Mouse (Mus musculus) adrenal gland, adult (tissue): ENCODE data around the gene Sim2.

ENCODE experiments used
- DNase-seq, 2 experiments: peaks; one replicate each; pipeline ENCODE4 v3.0.0; 2022 to 2023; ENCODE audit warnings: low spot score in 1 of 2; ENCODE audit not compliant: inconsistent age in 2 of 2

The Sim2 gene

DNA sequence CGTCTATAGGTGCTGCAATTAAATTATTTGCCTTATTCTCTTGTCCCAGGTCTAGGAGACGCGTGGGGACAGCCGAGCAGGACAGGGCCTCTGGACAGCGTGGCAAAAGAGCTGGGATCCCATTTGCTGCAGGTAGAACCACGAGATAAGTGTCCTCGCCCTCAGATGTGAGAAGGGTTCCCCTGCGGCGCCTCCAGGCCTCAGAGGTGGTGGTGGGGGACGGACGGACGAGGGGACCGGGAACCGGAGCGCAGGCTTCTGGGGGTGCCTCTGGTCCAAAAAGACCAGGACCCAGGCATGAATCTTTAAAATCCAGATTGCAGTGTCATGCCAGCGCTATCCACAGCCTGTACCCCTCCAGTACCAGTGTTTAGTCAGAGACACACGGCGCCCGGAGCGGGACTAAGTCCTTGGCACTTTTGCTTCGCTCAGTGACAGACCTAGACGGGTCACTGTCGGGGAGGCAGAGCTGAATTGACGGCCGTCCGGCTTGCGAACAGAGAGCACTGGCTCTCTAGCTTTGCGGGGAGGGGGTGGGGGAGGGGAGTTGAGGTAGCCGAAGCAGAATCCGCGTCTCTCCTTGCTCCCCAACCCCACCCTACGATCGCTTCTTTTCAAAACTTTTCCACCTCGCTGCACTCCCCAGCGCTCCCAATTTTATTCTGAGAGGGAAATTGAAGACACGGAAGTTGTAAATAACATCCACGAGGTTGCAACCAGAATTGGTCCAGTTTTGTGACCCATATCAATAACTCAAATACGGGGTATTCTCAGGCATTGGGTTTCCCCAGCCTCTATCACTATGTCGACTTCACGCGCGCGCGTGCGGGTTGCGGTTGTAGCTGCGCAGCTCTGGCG, 9.7 kb downstream of the Sim2 start:
- DNase-seq: peak in 1 of 2 experiments; percentile 27

DNA sequence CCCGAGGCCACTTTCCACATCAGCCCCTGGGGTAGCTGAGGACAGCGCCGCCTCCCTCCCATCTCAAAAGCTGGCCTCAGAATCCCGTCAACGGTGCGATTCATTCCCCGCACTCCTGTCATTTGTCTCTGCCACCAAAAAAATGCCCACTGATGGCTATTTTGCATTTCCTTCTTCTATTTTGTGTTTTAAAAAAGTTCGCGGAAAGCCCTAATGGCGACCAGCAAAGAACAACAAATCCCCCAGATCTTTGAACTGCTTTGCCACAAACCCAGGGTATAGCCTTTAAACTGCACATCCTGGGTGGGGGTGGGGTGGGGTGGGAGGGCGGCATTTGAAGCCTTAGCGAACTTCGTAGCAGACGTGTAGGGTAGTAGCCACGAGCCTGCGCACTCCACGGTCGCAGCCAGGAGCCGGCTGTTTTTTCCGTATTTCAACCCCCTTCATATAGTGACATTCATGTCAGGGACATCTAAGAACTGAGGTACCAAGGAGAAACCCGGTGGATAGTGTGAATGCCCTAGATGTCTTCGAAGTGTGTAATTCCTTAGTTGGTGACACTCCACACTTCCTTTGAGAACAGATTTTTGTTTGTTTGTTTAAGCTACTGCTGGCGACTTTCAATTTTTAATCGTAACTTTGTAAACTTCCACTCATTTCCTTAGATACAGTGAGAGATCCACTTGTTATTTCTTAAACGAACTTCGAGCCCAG, 10.5 kb downstream of the Sim2 start:
- DNase-seq: peak in 1 of 2 experiments; percentile 39

- no peak for DNase-seq
These were observed 11.7 kb downstream of the Sim2 start for GRCm38 (mm10) chr16:94096479-94096878.

DNA sequence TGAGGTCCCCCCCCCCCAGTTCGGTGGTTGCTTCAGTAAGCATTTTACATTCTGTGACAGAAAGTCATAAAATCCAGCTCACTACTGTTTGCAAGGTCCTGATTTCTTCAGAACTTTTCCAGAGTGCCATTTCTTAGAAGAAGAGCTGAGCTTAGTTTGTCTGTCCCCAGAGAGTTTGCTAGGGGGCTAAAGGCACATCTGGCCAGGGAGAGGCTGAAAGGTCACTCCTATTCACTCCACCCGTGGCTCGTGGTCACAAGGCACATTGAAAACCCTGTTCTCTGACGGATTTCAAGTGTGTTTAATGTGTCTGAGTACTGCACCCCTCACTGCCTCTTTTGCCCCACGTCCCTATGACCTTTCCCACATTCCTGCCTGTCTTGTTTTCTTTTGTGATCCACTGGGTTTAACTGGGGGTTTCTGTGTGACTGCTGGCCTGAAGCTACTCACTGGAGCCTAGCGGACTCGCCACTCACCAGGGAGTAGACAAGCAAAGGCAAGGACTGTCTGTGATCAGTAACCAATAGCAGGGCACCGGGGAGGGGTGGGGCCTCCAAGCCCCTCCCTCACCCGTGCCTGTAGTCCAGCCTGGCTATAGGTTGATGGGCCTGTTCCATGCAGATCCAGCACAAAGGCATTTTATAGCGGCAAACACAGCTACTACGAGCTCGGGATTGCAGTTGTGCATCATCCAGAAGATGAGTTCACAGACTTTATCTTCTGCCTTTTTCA, 13.2 kb downstream of the Sim2 start:
- DNase-seq: no peak

DNA sequence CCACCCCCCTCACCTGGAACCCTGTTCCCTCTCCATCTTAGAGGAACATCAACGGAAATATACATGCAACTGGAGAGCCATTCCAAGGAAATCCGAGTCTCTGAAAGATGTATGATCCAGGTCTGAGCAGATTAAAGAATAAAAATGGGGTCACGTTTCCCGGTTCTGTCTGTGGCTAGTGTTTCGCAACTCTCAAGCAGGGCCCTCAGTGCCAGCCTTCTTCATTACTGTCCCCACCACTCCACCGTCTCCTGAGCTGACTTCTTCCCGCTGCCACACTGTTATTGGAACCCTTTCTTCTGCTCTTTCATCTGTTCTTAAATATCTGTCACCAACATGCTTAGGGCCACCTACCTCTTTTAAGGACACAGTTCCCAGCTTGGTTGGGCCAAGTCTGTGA, 28.4 kb downstream of the Sim2 start:
- no peak for DNase-seq

DNA sequence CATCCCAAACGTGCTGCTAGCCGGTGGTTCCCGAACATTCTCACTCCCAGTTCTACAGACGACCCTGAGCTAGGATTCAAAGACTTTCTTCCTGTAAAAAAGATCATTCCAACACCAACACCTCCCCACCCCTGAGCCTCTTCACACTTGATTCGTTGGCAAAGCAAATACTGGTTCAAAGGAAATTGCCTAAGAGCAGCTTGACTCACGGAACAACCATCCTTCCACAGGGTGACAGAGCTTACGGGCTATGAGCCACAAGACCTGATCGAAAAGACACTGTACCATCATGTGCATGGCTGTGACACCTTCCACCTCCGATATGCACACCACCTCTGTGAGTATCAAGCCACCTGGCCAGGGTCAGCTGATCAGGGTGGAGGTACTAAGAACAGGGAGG, 30.0 kb downstream of the Sim2 start:
- DNase-seq: no peak

- no peak for DNase-seq
These were observed 32.6 kb downstream of the Sim2 start for GRCm38 (mm10) chr16:94117333-94117732.

DNA sequence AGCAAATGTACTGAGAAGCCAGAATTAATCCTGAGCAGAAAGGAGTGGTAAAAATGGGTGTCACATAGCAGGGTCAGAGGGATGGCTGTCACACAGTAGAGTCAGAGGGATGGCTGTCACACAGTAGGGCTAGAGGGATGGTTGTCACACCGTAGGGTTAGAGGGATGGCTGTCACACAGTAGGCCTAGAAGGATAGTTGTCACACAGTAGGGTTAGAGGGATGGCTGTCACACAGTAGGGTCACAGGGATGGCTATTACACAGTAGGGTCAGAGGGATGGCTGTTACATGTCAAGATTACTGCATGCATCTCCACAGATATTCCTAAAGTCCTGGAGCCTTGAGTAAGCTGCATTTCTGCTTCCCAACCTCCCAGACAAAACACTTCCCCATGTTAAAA, 33.7 kb downstream of the Sim2 start:
- no peak for DNase-seq

GRCm38 (mm10) chr16:94122347-94122746, 37.6 kb downstream of the Sim2 start:
- DNase-seq: no peak

DNA sequence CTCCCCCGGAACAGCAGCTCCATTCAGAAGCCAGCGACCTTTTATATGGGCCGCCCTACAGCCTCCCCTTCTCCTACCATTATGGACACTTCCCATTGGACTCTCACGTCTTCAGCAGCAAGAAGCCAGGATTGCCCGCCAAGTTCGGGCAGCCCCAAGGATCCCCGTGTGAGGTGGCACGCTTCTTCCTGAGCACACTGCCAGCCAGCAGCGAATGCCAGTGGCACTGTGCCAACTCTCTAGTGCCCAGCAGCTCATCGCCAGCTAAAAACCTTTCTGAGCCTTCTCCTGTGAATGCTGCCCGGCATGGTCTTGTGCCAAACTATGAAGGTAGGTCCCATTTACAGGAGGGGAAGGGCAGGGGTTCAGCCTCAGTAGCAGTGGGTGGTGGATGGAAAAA, 38.5 kb downstream of the Sim2 start:
- DNase-seq: peak; percentile 55 to 72

DNA sequence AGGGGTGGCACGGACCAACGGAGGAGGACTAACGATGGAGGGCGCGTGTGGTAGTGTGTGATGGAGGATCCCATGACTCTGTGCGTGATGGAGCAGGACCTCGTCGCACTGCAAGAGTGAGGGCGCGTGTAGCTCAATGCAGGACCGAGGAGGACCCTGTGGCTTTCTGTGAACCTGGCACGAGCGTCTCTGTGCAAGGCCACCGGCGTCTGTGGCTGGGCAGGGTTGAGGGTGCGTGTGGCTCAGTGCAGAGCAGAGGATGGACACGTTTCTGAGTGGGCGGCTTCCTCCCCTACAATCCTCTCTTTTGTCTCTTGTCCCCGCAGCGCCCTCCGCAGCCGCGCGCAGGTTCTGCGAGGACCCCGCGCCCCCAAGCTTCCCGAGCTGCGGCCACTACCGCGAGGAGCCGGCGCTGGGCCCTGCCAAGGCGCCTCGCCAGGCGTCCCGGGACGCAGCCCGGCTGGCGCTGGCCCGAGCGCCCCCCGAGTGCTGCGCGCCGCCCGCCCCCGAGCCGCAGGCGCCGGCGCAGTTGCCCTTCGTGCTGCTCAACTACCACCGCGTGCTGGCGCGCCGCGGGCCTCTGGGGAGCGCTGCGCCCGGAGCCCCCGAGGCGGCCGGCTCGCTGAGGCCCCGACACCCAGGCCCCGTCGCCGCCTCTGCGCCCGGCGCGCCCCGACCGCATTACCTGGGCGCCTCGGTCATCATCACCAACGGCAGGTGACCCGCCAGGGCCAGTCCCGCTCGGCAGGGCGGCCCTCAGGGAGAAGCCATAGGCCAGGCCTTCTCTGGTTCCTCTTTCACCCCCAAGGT, 40.6 kb downstream of the Sim2 start:
- no peak for DNase-seq

DNA sequence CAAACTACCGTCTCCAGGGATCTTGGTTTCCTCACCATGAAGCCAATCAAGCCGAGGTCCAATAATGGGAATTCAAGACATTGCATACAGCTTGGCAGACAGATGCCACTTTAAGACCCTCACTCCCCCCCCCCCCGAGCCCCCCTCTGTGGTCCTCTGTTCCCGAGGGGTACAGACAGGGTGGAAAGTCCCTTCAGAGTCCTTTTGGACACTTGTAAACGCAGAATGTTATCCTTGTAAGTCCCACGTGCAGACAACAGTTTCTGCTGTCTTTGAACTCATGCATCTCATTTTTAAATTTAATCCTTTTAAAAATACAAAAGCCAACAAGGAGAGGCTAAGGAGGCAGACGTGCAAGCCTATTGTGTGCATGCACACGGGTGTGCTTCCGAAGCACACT, 41.5 kb downstream of the Sim2 start:
- no peak for DNase-seq

- DNase-seq: no peak
These were observed 43.6 kb downstream of the Sim2 start for GRCm38 (mm10) chr16:94128236-94128835.

GRCm38 (mm10) chr16:94134218-94134617, 49.5 kb downstream of the Sim2 start:
- no peak for DNase-seq

DNA sequence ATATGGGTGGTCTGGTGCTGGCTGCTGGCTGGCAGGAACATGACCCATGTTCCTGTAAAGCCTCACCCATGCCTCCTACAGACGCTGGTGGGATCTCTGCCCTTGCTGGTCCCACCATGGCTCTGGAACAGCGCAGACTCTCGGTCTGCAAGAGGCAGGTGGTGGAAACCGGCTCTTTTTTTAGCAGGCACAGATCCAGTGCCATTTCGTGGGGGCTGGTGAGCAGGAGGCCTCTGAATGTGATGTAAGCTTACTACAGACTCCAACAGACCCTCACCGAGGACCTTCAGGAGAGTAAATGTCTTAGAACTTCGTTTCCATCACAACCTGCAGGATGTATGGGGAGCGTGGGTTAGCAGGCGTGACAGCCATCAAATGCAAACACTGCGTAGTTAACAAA, 56.0 kb downstream of the Sim2 start:
- DNase-seq: no peak

DNA sequence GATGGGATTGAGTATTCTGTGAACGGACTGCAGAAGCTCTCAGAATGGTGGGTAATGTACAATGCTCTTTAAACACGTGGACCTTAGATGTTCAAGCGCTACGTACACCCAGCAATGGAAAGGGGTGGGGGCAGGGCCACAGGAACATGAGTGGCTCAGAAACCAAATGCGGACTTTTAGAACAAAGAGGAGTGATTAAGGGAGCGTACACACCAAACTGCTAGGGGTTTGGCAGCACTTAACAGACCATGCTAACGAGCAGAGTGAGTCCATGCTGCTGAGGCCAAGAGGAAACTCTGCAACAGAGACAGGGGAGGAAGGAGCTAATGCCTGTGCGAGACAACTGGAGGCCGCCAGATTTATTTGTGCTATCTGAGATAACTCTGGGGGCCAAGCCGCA, 58.6 kb downstream of the Sim2 start:
- DNase-seq: peak in 1 of 2 experiments; percentile 28

- DNase-seq: no peak
These were observed 63.4 kb downstream of the Sim2 start for GRCm38 (mm10) chr16:94148139-94148538.

DNA sequence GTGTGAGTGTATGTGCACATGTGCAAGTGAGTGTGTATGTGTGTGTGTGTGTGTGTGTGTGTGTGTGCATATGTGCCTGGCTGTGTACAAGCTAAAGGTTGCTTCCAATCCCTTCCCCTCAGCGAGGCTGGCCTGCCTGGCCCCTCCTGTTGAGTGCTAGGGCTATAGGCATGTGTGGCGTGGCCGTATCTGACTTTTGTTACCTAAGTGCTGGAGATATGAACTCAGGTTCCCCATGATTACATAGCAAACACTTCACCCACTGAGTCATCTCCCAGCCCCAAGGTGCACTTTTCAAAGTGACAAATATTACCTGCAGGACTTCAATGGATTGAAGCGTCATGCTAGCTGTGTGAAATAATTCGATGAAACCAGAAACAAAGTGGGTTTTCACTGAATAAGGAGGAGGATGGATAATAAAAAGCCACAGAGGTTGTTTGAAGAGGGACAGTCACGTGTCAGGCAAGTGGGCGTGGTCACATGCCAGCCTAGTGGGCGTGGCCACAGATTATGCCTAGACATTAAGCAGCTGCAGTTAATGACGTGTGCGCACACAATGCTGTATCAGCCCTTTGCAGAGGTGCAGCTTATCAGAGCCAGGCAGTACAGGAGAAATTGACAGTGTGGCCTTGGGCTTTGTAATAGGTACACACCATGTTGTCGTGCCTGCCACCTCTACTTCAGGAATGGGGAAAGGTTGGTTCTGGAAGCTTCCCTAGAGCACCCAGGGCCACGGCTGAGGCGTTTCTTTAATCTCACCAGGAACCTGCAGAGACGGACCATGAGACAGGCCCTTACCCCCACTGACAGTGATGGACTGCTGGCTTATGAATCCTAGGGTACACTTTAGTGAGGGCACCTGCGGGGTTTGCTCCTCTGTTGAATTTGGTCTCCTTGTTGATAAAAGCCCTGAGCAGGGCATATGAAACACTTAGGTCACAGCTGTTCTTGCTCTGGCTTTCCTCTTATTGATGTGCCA, 65.7 kb downstream of the Sim2 start:
- no peak for DNase-seq

DNA sequence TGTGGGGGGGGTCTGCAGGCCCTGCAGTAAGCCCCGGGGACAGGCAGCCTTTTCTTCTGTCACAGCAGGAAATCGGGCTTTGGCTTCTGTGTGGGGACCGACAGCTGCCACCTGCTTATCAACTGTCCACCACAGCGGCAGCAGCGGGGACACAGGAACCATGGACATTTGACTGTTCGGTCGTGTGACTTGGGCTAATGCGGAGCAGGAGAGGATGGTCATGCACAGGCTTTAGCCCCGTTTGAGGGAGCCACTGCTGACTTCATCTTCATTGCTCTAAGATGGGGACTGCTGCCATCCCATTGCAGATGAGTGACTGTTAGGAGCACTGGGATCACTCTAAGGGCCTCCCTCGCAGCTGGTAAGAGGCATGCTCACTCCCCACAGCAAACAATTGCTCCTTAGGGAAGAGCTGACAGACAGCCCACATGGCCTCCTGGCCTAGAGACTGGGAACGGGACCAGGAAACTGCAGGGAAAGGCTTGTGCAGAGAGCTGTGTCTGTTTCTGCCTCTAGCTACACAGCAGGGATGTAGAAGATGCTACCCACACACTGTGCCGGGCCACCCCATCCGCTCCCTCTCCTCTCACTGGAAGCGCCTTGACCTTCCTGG, 70.4 kb downstream of the Sim2 start:
- no peak for DNase-seq
